Mouse (Mus musculus) thymus, postnatal 25 days (tissue): ENCODE results near the gene Th.

ENCODE experiments used
- DNase-seq: peaks from one replicate; pipeline ENCODE4 v3.0.0; 2022

The Th gene

GRCm38 (mm10) chr7:142931028-142931427 is at the start of gene Th:
Gene Th, minus strand, starts transcription at chr7:142931128.
- no peak for DNase-seq

GRCm38 (mm10) chr7:142968809-142969511 is 38.0 kb upstream of the Th start, which contains the start of gene Ascl2:
Gene Ascl2, minus strand, starts transcription at chr7:142969264.
- no peak for DNase-seq

- DNase-seq: peak; percentile 35
Measured at GRCm38 (mm10) chr7:142967884-142968808, 37.2 kb upstream of the Th start.

GRCm38 (mm10) chr7:142967414-142967883 is 36.5 kb upstream of the Th start:
- no peak for DNase-seq

GRCm38 (mm10) chr7:142959752-142960151 is 28.8 kb upstream of the Th start:
- DNase-seq: no peak

GRCm38 (mm10) chr7:142958817-142959216 is 27.9 kb upstream of the Th start:
- DNase-seq: no peak

GRCm38 (mm10) chr7:142956018-142956417 is 25.1 kb upstream of the Th start:
- DNase-seq: no peak

GRCm38 (mm10) chr7:142949568-142949967 is 18.6 kb upstream of the Th start:
- no peak for DNase-seq

- no peak for DNase-seq
Measured at GRCm38 (mm10) chr7:142937631-142938030, 6.7 kb upstream of the Th start.

- DNase-seq: no peak
Measured at GRCm38 (mm10) chr7:142935708-142936107, 4.8 kb upstream of the Th start.

GRCm38 (mm10) chr7:142932469-142932868 is 1.5 kb upstream of the Th start:
- DNase-seq: no peak

- DNase-seq: no peak
Measured at GRCm38 (mm10) chr7:142929516-142929915, 1.4 kb downstream of the Th start.

- DNase-seq: no peak
Measured at GRCm38 (mm10) chr7:142927293-142927692, 3.6 kb downstream of the Th start.

- DNase-seq: peak; percentile 85
Measured at GRCm38 (mm10) chr7:142918641-142919628, 12.0 kb downstream of the Th start.

- no peak for DNase-seq
Measured at GRCm38 (mm10) chr7:142917659-142918058, 13.3 kb downstream of the Th start.

- no peak for DNase-seq
Measured at GRCm38 (mm10) chr7:142916178-142916577, 14.8 kb downstream of the Th start.

- DNase-seq: no peak
Measured at GRCm38 (mm10) chr7:142911682-142912081, 19.2 kb downstream of the Th start.

GRCm38 (mm10) chr7:142910104-142910503 is 20.8 kb downstream of the Th start:
- DNase-seq: no peak

GRCm38 (mm10) chr7:142909622-142910021 is 21.3 kb downstream of the Th start:
- no peak for DNase-seq

GRCm38 (mm10) chr7:142905606-142906005 is 25.3 kb downstream of the Th start:
- DNase-seq: no peak

- DNase-seq: no peak
Measured at GRCm38 (mm10) chr7:142904331-142904730, 26.6 kb downstream of the Th start.

GRCm38 (mm10) chr7:142902931-142903330 is 28.0 kb downstream of the Th start:
- DNase-seq: no peak

- DNase-seq: no peak
Measured at GRCm38 (mm10) chr7:142901774-142902173, 29.2 kb downstream of the Th start.
